Mouse (Mus musculus) cerebellum, postnatal 36 days (tissue): ENCODE measurements at regions not wholly inside any gene's neighbourhood (a gene's known extent, or its start where the extent isn't known, plus 50 kb on each side); places are given as distances from the start of the nearest gene placed in this dataset.
A peak's percentile ranks its signal among the peaks of the same experiment; 100 is the strongest.

Experiments used
- DNase-seq, 2 experiments: peaks; one replicate each; pipeline ENCODE4 v3.0.0; 2021 to 2022; ENCODE audit warnings: mixed read lengths in 2 of 2

- no peak for DNase-seq
Observed at GRCm38 (mm10) chr17:15311822-15312221, 64.8 kb downstream of the Dll1 start.

GRCm38 (mm10) chr17:15310465-15310864 is 66.2 kb downstream of the Dll1 start:
- no peak for DNase-seq

- DNase-seq: no peak
Observed at GRCm38 (mm10) chr17:15302110-15302509, 74.6 kb downstream of the Dll1 start.

- DNase-seq: no peak
Observed at GRCm38 (mm10) chr17:15299743-15300371, 76.8 kb downstream of the Dll1 start.

- DNase-seq: no peak
Observed at GRCm38 (mm10) chr17:15294165-15294585, 82.5 kb downstream of the Dll1 start.

- DNase-seq: no peak
Observed at GRCm38 (mm10) chr17:15292490-15293070, 84.1 kb downstream of the Dll1 start.

- DNase-seq: no peak
Observed at GRCm38 (mm10) chr17:15291626-15292025, 85.0 kb downstream of the Dll1 start.

GRCm38 (mm10) chr17:15290326-15290725 is 86.3 kb downstream of the Dll1 start:
- no peak for DNase-seq

GRCm38 (mm10) chr17:15289062-15289461 is 87.6 kb downstream of the Dll1 start:
- DNase-seq: no peak

- DNase-seq: no peak
Observed at GRCm38 (mm10) chr17:15288640-15289039, 88.0 kb downstream of the Dll1 start.

GRCm38 (mm10) chr17:15286596-15286995 is 90.1 kb downstream of the Dll1 start:
- no peak for DNase-seq

GRCm38 (mm10) chr17:15285399-15286043 is 91.2 kb downstream of the Dll1 start:
- DNase-seq: peak; percentile 8 to 14

GRCm38 (mm10) chr17:15269905-15270304 is 106.8 kb downstream of the Dll1 start:
- DNase-seq: no peak

- DNase-seq: no peak
Observed at GRCm38 (mm10) chr17:15269056-15269612, 107.5 kb downstream of the Dll1 start.

- DNase-seq: no peak
Observed at GRCm38 (mm10) chr17:15267721-15268120, 109.0 kb downstream of the Dll1 start.

GRCm38 (mm10) chr17:15259427-15260101 is 117.1 kb downstream of the Dll1 start:
- no peak for DNase-seq

- DNase-seq: no peak
Observed at GRCm38 (mm10) chr17:15255874-15256273, 120.8 kb downstream of the Dll1 start.

- no peak for DNase-seq
Observed at GRCm38 (mm10) chr17:15253785-15254184, 122.9 kb downstream of the Dll1 start.

GRCm38 (mm10) chr17:15253271-15253670 is 123.4 kb downstream of the Dll1 start:
- DNase-seq: no peak

GRCm38 (mm10) chr17:15252187-15252586 is 124.5 kb downstream of the Dll1 start:
- DNase-seq: no peak

- DNase-seq: no peak
Observed at GRCm38 (mm10) chr17:15251641-15252040, 125.0 kb downstream of the Dll1 start.

- no peak for DNase-seq
Observed at GRCm38 (mm10) chr17:15248417-15248791, 128.3 kb downstream of the Dll1 start.
